Mouse (Mus musculus) embryo, embryonic 9.5 days (tissue): ENCODE results near the gene Gm29289.
"Not testable (repeated sequence)": the region's sequence is repeated elsewhere in the genome, so short reads cannot be mapped to it uniquely, and the experiment has no call there.

Experiments used
- DNase-seq: peaks from one replicate; pipeline ENCODE4 v3.0.0-alpha.2; 2017; ENCODE audit errors: extremely low spot score

The Gm29289 gene

DNA sequence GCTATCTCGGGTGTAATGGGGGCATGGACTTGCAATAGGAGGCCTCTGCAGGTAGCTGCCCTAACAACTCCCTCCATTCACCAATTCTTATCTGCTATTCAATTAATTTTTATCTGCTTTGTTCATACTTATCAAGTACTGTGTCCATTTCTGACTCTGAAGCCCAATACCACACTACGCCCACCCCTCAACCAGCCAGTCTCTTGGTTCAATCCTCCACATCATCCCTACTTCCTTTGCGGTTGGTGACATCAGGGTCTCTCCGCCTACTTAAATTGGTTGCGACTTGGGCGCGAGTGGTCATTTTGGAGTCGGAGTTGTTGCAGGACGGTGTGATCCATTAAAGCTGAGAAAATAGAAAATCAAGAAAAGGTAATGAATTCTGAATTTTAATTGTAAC, at the start of gene Gm29289:
TSS of gene Gm29289 (plus strand) at position 301 of the 400 bp plus-strand sequence.
- not testable (repeated sequence) for DNase-seq

GRCm38 (mm10) chrY:2900689-2901088, 31.7 kb upstream of the Gm29289 start, which contains the start of gene Gm10352:
Gene Gm10352, plus strand, starts transcription at chrY:2900989.
- DNase-seq = not testable (repeated sequence)
